Mouse (Mus musculus) lung, embryonic 14.5 days (tissue): ENCODE measurements around the gene Mycbpap. TPM values are rescaled to one million over a fixed set of nuclear protein-coding genes. Genes with fewer than 3 reads are reported as not detected.

Source experiments
- ATAC-seq: fragments of 200-750 bp; cut with Nextera tagmentation; 2 replicates; pipeline ENCODE4 v1.8.0; 2017; ENCODE audit warnings: mild to moderate bottlenecking, moderate TSS enrichment, moderate library complexity; ENCODE audit not compliant: insufficient read depth
- DNase-seq: peaks from one replicate; pipeline ENCODE4 v3.0.0-alpha.2; 2015
- H3K27ac ChIP-seq: fragments of 300-500 bp; sonication (generic); 2 replicates; pipeline ENCODE4 v1.5.1; 2014; ENCODE audit warnings: low read depth, mild to moderate bottlenecking, moderate library complexity
- H3K27me3 ChIP-seq: fragments of 300-500 bp; sonication (generic); 2 replicates; pipeline ENCODE4 v1.6.1; 2014; ENCODE audit warnings: low read length, control low read depth; ENCODE audit not compliant: insufficient read depth
- H3K36me3 ChIP-seq: fragments of 300-500 bp; sonication (generic); 2 replicates; pipeline ENCODE4 v1.6.1; 2014; ENCODE audit warnings: control low read depth; ENCODE audit not compliant: insufficient read depth
- H3K4me1 ChIP-seq: fragments of 300-500 bp; sonication (generic); 2 replicates; pipeline ENCODE4 v1.6.1; 2014; ENCODE audit warnings: antibody characterized with exemption, control low read depth; ENCODE audit not compliant: insufficient read depth
- H3K4me2 ChIP-seq: fragments of 300-500 bp; sonication (generic); 2 replicates; pipeline ENCODE4 v1.6.1; 2014; ENCODE audit warnings: mild to moderate bottlenecking
- H3K4me3 ChIP-seq: fragments of 300-500 bp; sonication (generic); 2 replicates; pipeline ENCODE4 v1.5.1; 2014; ENCODE audit warnings: low read depth, low read length
- H3K9ac ChIP-seq: fragments of 300-500 bp; sonication (generic); 2 replicates; pipeline ENCODE4 v1.6.1; 2014
- H3K9me3 ChIP-seq: fragments of 300-500 bp; sonication (generic); 2 replicates; pipeline ENCODE4 v1.6.1; 2016; ENCODE audit warnings: low read depth, low read length, control low read depth
- CTCF ChIP-seq: IDR thresholded peaks from 2 replicates; pipeline ENCODE4 v1.5.1; 2016; ENCODE audit warnings: antibody characterized with exemption, low read depth
- WGBS: fragments of 180-500 bp; shearing (Covaris S2); extraction: QIAGEN DNeasy Blood & Tissue Kit; methylation state at CpG from one replicate; pipeline ENCODE4 v1.1.7; 2014; 5-methylcytosine and 5-hydroxymethylcytosine counted together
- polyA plus RNA-seq: library from polyadenylated mRNA; unstranded; fragments of >200 nt; fragmentation: Nextera tagmentation; extraction: Ambion mirVana; gene quantifications from 2 replicates; pipeline ENCODE4 v1.2.1, GENCODE M21; 2014

Mycbpap gene
- polyA plus RNA-seq, 1 experiment from 2014 or later = 3.2 TPM

DNA sequence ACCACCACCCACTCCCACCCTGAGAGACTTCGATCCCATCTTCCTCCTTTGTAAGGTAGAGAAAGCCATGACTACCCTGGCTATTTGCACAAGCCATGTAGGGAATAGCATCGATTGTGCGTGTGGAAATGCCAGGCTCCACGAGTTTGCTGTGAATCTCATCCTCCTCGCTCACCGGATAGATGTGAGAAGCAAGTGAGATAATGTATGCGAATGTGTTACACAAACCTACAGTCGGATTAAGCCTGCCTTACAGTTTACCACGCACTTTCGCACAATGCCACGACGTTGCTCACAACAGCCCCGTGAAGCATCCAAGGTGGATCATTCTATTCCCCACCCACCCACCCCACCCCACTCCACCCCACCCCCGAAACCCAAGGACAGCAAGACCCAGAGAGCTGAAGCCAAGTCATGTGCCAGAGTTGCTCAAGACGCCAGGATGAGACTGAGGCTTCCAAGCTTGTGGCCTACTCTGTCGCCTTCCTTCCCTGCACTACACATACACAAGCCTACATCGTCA is 55.1 kb downstream of the Mycbpap start:
- no peak overlapping the region for H3K9ac ChIP-seq
- no peak for TF ChIP-seq CTCF
- H3K4me1 ChIP-seq = peaks cover 26% of the 10 kb centered on the region
- H3K27me3 ChIP-seq = 0 out of 2 replicates have a peak, but pooled peaks cover 2% of the 10 kb centered on the region
- 82% methylated on average over 17 of the region's 17 CpGs for WGBS
- H3K9me3 ChIP-seq = no peaks in the 10 kb centered on the region
- no peak for DNase-seq
- no peak overlapping the region for H3K27ac ChIP-seq
- H3K4me3 ChIP-seq = no peak overlapping the region
- H3K36me3 ChIP-seq = 0 out of 2 replicates have a peak, but pooled peaks cover 9% of the 10 kb centered on the region
- ATAC-seq = no peak
- no peak overlapping the region for H3K4me2 ChIP-seq

DNA sequence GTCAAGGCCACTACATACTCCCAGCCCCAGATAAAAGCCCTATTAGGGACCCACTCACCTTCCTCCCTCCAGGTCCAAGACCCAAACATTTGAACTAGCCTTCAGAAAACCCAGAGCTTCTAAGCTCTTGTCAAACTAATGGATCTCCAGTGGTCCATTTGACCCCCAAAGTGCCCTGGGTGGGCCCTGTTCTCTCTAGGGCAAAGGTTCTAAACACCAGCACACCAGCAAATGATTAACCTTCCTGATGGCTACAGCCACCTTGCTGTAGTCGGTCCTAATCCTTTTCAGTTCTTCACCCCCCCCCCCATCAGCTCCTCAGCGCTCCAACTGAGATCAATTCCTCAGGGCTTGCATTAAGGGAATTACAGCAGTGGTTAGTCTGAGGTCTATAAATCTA is 57.4 kb downstream of the Mycbpap start:
- DNase-seq (no peak), ATAC-seq (no peak)
- H3K9me3 ChIP-seq = no peaks in the 10 kb centered on the region
- H3K36me3 ChIP-seq = peaks cover 16% of the 10 kb centered on the region
- WGBS = 35% methylated on average over 2 of the region's 2 CpGs
- H3K4me3 ChIP-seq = no peak overlapping the region
- peaks cover 20% of the 10 kb centered on the region for H3K4me1 ChIP-seq
- H3K4me2 ChIP-seq = no peak overlapping the region
- H3K27ac ChIP-seq = no peak overlapping the region
- H3K27me3 ChIP-seq = no peaks in the 10 kb centered on the region
- TF ChIP-seq CTCF = no peak
- no peak overlapping the region for H3K9ac ChIP-seq

DNA sequence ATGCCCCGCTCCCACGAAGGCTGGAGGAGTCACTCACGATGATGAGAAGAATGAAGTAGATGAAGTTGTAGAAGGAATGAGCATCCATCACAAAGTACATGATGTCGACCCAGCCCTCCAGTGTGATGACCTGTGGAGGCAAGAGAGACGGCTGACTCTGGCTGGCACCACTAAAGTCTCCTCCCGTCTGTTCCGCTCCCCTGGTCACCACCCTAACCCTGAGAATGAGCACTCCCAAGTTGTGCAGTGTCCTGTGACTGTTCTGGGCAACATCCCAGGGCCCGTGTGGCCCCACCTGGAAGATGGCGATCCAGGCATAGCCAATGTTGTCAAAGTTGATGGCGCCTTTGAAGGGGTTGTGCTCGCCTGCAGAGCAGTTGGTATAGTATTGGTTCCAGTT is 59.7 kb downstream of the Mycbpap start:
- ATAC-seq (no peak), DNase-seq (no peak)
- peaks cover 29% of the 10 kb centered on the region for H3K36me3 ChIP-seq
- TF ChIP-seq CTCF = no peak
- H3K27me3 ChIP-seq = no peaks in the 10 kb centered on the region
- H3K27ac ChIP-seq = no peak overlapping the region
- H3K9me3 ChIP-seq = no peaks in the 10 kb centered on the region
- H3K4me2 ChIP-seq = no peak overlapping the region
- no peaks in the 10 kb centered on the region for H3K4me1 ChIP-seq
- no peak overlapping the region for H3K9ac ChIP-seq
- no peak overlapping the region for H3K4me3 ChIP-seq
- 89% methylated on average over 11 of the region's 11 CpGs for WGBS

DNA sequence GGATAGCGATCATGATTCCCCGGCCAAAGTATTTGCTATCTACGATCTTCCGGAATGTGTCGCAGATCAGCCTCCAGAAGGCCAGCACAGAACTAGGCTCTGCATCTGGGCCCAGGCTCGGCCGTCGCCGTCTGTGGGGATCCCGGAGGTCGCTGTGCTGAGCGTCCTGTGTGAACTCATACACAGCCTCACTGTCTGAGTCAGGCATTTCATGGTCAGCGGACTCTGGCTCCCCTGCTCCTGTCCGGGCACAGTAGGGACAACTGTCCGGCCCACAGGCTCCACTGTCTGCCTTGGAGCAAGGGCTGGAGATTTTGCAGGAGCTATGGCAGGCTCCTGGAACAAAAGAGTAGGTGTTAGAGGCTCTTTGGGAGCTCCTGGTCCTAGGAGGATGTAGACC is 64.5 kb downstream of the Mycbpap start:
- WGBS = 77% methylated on average over 15 of the region's 15 CpGs
- no peak overlapping the region for H3K27ac ChIP-seq
- no peaks in the 10 kb centered on the region for H3K27me3 ChIP-seq
- peaks cover 22% of the 10 kb centered on the region for H3K36me3 ChIP-seq
- TF ChIP-seq CTCF = no peak
- no peaks in the 10 kb centered on the region for H3K9me3 ChIP-seq
- H3K4me2 ChIP-seq = no peak overlapping the region
- no peaks in the 10 kb centered on the region for H3K4me1 ChIP-seq
- H3K9ac ChIP-seq = no peak overlapping the region
- H3K4me3 ChIP-seq = no peak overlapping the region
- DNase-seq (no peak), ATAC-seq (no peak)

DNA sequence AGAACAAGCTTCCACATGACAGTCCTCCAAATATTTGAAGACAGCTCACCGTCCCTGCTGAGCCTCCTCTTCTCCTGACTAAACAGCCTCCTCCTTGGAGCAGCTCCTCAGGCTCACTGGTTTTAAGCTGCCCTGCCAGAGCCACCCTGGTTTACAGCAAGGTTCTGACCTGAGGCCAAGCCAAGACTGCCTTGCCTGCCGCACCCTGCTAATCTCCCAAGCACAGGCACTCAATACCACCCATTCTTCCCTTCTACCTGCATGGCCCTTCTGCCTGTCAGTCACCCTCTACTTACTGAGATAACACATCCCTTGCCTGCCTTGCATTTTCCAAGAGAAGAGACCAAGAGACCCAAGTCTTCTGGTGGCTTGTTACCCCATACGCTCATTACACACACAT is 65.2 kb downstream of the Mycbpap start:
- peaks cover 20% of the 10 kb centered on the region for H3K36me3 ChIP-seq
- 64% methylated on average over 3 of the region's 3 CpGs for WGBS
- TF ChIP-seq CTCF = no peak
- no peaks in the 10 kb centered on the region for H3K9me3 ChIP-seq
- no peak overlapping the region for H3K27ac ChIP-seq
- ATAC-seq (no peak; the same call in 1 of the 2 replicates), DNase-seq (no peak)
- no peaks in the 10 kb centered on the region for H3K27me3 ChIP-seq
- no peak overlapping the region for H3K4me3 ChIP-seq
- no peak overlapping the region for H3K9ac ChIP-seq
- no peaks in the 10 kb centered on the region for H3K4me1 ChIP-seq
- H3K4me2 ChIP-seq = no peak overlapping the region

DNA sequence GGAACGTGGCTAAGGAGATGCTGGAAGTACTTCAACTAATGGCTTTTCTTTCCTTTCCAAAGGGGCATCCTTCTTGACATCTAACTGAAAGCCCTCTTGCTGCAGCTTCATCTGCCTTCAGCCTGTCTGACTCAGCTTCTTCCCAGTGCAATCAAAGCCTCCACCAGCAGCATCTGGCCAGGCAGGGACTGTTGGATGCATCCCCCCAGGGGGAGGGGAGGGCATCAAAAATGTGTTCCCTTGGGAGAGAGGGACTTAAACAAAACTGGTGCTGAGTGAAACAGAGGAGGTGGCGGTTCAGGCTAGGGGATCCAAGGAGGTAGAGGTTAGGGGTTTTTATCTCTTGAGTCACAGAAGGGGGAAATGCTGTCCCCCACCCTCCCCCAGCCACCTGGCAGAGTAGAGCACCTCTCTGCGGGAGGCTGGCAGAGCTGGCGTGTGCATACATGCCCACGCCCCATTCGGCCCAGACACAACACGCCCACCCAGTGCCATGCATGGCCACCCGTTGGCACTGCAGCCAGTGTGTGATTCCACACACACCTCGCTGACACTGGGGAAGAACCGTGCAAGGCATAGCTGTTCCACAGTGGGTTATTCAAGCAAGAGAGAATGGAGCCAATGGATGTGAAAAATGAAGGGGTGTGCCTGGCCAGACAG is 66.3 kb downstream of the Mycbpap start:
- H3K27ac ChIP-seq = no peak overlapping the region
- peaks cover 8% of the 10 kb centered on the region for H3K4me1 ChIP-seq
- no peak overlapping the region; the same call in 1 of the 2 replicates for H3K4me2 ChIP-seq
- WGBS = 81% methylated on average over 10 of the region's 10 CpGs
- H3K36me3 ChIP-seq = peaks cover 20% of the 10 kb centered on the region
- no peak for ATAC-seq
- H3K9ac ChIP-seq = no peak overlapping the region
- no peak for DNase-seq
- no peak overlapping the region for H3K4me3 ChIP-seq
- H3K27me3 ChIP-seq = no peaks in the 10 kb centered on the region
- no peaks in the 10 kb centered on the region for H3K9me3 ChIP-seq
- TF ChIP-seq CTCF = no peak

DNA sequence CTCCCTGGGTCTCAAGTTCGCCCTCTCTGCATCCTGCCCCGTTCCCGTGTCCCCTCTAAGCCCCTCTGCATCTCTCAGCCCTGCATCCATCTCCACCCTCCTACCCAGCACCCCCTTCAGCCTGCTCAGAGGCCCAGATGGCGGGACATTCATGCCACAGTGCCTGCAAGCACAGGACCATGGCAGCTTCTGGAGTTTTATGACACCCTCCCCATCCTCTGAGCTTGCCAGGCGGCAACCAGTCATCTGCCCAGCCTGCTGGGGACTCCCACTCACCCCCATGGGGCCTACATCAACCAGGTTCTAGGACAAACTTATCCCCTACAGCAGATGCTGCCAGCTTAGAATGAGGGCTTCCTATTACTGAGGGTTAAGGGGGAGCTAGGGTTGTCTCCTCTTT is 66.8 kb downstream of the Mycbpap start:
- Histone ChIP-seq H3K4me3 (no peak overlapping the region), H3K9ac (no peak overlapping the region), H3K4me2 (no peak overlapping the region), H3K4me1 (peaks cover 9% of the 10 kb centered on the region), H3K36me3 (peaks cover 19% of the 10 kb centered on the region), H3K9me3 (no peaks in the 10 kb centered on the region), H3K27me3 (no peaks in the 10 kb centered on the region), H3K27ac (no peak overlapping the region)
- 62% methylated on average over 5 of the region's 5 CpGs for WGBS
- TF ChIP-seq CTCF = no peak
- DNase-seq (no peak), ATAC-seq (no peak)

Other genes with a start within 250 kb of the Mycbpap start
- gene Gm21885, start 239.9 kb downstream of the Mycbpap start, polyA plus RNA-seq = 0.41 and 0.68 TPM in 2 replicates
- gene Luc7l3, start 199.8 kb downstream of the Mycbpap start, polyA plus RNA-seq = 93.2 and 95.8 TPM in 2 replicates
- gene Ankrd40, start 193.7 kb downstream of the Mycbpap start, polyA plus RNA-seq = 29.8 and 30.9 TPM in 2 replicates
- gene Abcc3, start 128.7 kb downstream of the Mycbpap start, polyA plus RNA-seq = 3.1 and 3.7 TPM in 2 replicates
- gene Cacna1g, start 47.5 kb downstream of the Mycbpap start, polyA plus RNA-seq = 12.9 and 13.5 TPM in 2 replicates
- 0.42 TPM in 1 of 2 replicates, not detected in the other for gene Spata20, start 35.6 kb downstream of the Mycbpap start, polyA plus RNA-seq
- gene Epn3, start 21.8 kb downstream of the Mycbpap start, polyA plus RNA-seq = 14.1 and 15.9 TPM in 2 replicates
- gene Rsad1, start 27.5 kb upstream of the Mycbpap start, polyA plus RNA-seq = 3.6 and 4.2 TPM in 2 replicates
- gene Chad, start 43.3 kb upstream of the Mycbpap start, polyA plus RNA-seq = 1.6 and 2.0 TPM in 2 replicates
- 10.2 and 10.4 TPM in 2 replicates for gene Acsf2, start 80.1 kb upstream of the Mycbpap start, polyA plus RNA-seq
- gene Lrrc59, start 108.0 kb upstream of the Mycbpap start, polyA plus RNA-seq = 211 and 222 TPM in 2 replicates
- gene Mrpl27, start 132.0 kb upstream of the Mycbpap start, polyA plus RNA-seq = 137 TPM in 2 replicates
- 30.0 and 35.4 TPM in 2 replicates for gene Eme1, start 132.2 kb upstream of the Mycbpap start, polyA plus RNA-seq
- 25.0 and 31.5 TPM in 2 replicates for gene Xylt2, start 155.8 kb upstream of the Mycbpap start, polyA plus RNA-seq
- 1.5 and 2.0 TPM in 2 replicates for gene Gm11541, start 182.8 kb upstream of the Mycbpap start, polyA plus RNA-seq
- 0.20 and 0.21 TPM in 2 replicates for gene Cdc34b, start 220.0 kb upstream of the Mycbpap start, polyA plus RNA-seq